Mouse (Mus musculus): ENCODE data around the gene Them5. TPM values are rescaled to one million over a fixed set of nuclear protein-coding genes. Genes with fewer than 3 reads are reported as not detected.

Them5 gene
- polyA plus RNA-seq, 1 experiment from 2014 or later, result 0.16 TPM

GRCm38 (mm10) chr3:94372038-94372437 is 30.1 kb downstream of the Them5 start:
- 0 out of 2 replicates have a peak overlapping the region, but pooled peaks have one; percentile 31 for H3K27ac ChIP-seq
- ATAC-seq (replicated peaks; ENCODE audit: insufficient number of reproducible peaks, insufficient read depth, low FRiP score, low read depth), result no peak

GRCm38 (mm10) chr3:94372641-94373040 is 30.7 kb downstream of the Them5 start, which contains the start of gene Rorc:
TSS of gene Rorc (plus strand) at chr3:94372794.
- H3K27me3 ChIP-seq, result peaks cover 30% of the 10 kb centered on the region
- peak within 1 kb of the TSS; percentile 48 for H3K4me3 ChIP-seq
- peak within 1 kb of the TSS; percentile 52 for H3K9ac ChIP-seq
- no peak for ATAC-seq (replicated peaks; ENCODE audit: insufficient number of reproducible peaks, insufficient read depth, low FRiP score, low read depth)
- H3K27ac ChIP-seq, result peak within 1 kb of the TSS; percentile 31; the same call in 1 of the 2 replicates
- WGBS, result 18% methylated on average over 5 of the region's 5 CpGs
- peaks cover 31% of the 10 kb centered on the region for H3K4me1 ChIP-seq (replicated peaks)
- H3K36me3 ChIP-seq, result no peaks in the 10 kb centered on the region
- peak within 1 kb of the TSS; percentile 71 for H3K4me2 ChIP-seq
- H3K9me3 ChIP-seq (replicated peaks), result no peaks in the 10 kb centered on the region

More at GRCm38 (mm10) chr3:94372038-94372437, 30.1 kb downstream of the Them5 start:
- peak overlapping the region; percentile 29 for H3K4me3 ChIP-seq
- no peaks in the 10 kb centered on the region for H3K36me3 ChIP-seq
- no peaks in the 10 kb centered on the region for H3K9me3 ChIP-seq (replicated peaks)
- peaks cover 31% of the 10 kb centered on the region for H3K4me1 ChIP-seq (replicated peaks)
- H3K4me2 ChIP-seq, result peak overlapping the region; percentile 57
- WGBS, result 0% methylated on average over 3 of the region's 3 CpGs
- H3K9ac ChIP-seq, result no peak overlapping the region
- H3K27me3 ChIP-seq, result peaks cover 26% of the 10 kb centered on the region

- Histone ChIP-seq H3K4me2 (peak overlapping the region; percentile 71), H3K27ac (peak overlapping the region; percentile 23; the same call in 1 of the 2 replicates), H3K27me3 (peaks cover 32% of the 10 kb centered on the region), H3K4me1 (replicated peaks) (peaks cover 31% of the 10 kb centered on the region), H3K9ac (peak overlapping the region; percentile 52), H3K9me3 (replicated peaks) (no peaks in the 10 kb centered on the region), H3K4me3 (peak overlapping the region; percentile 48), H3K36me3 (no peaks in the 10 kb centered on the region)
- peak; percentile 40; the same call in 1 of the 2 replicates for ATAC-seq (replicated peaks; ENCODE audit: insufficient number of reproducible peaks, insufficient read depth, low FRiP score, low read depth)
- 5% methylated on average over 9 of the region's 10 CpGs for WGBS
Measured at GRCm38 (mm10) chr3:94373090-94373489, 31.2 kb downstream of the Them5 start.

GRCm38 (mm10) chr3:94373597-94374011 is 31.7 kb downstream of the Them5 start:
- peak overlapping the region; percentile 48 for H3K4me3 ChIP-seq
- peaks cover 31% of the 10 kb centered on the region for H3K4me1 ChIP-seq (replicated peaks)
- WGBS, result 3% methylated on average over 5 of the region's 5 CpGs
- peak overlapping the region; percentile 71 for H3K4me2 ChIP-seq
- H3K27me3 ChIP-seq, result peaks cover 37% of the 10 kb centered on the region
- H3K9me3 ChIP-seq (replicated peaks), result no peaks in the 10 kb centered on the region
- peak; percentile 58 for ATAC-seq (replicated peaks; ENCODE audit: insufficient number of reproducible peaks, insufficient read depth, low FRiP score, low read depth)
- no peak overlapping the region for H3K27ac ChIP-seq
- peak overlapping the region; percentile 52 for H3K9ac ChIP-seq
- H3K36me3 ChIP-seq, result no peaks in the 10 kb centered on the region

GRCm38 (mm10) chr3:94374636-94375035 is 32.7 kb downstream of the Them5 start:
- Histone ChIP-seq H3K9ac (no peak overlapping the region), H3K4me1 (replicated peaks) (peaks cover 31% of the 10 kb centered on the region), H3K36me3 (no peaks in the 10 kb centered on the region), H3K27me3 (peaks cover 39% of the 10 kb centered on the region), H3K4me2 (no peak overlapping the region), H3K27ac (no peak overlapping the region), H3K4me3 (no peak overlapping the region), H3K9me3 (replicated peaks) (no peaks in the 10 kb centered on the region)
- ATAC-seq (replicated peaks; ENCODE audit: insufficient number of reproducible peaks, insufficient read depth, low FRiP score, low read depth), result no peak

- H3K4me3 ChIP-seq, result no peak overlapping the region
- ATAC-seq (replicated peaks; ENCODE audit: insufficient number of reproducible peaks, insufficient read depth, low FRiP score, low read depth), result no peak
- H3K27me3 ChIP-seq, result peaks cover 39% of the 10 kb centered on the region
- no peaks in the 10 kb centered on the region for H3K9me3 ChIP-seq (replicated peaks)
- no peak overlapping the region for H3K27ac ChIP-seq
- no peak overlapping the region for H3K9ac ChIP-seq
- no peak overlapping the region for H3K4me2 ChIP-seq
- WGBS, result 67% methylated on average over 2 of the region's 2 CpGs
- no peaks in the 10 kb centered on the region for H3K36me3 ChIP-seq
- peaks cover 31% of the 10 kb centered on the region for H3K4me1 ChIP-seq (replicated peaks)
Measured at GRCm38 (mm10) chr3:94375146-94375545, 33.2 kb downstream of the Them5 start.

GRCm38 (mm10) chr3:94375861-94376260 is 34.0 kb downstream of the Them5 start:
- Histone ChIP-seq H3K4me2 (no peak overlapping the region), H3K36me3 (no peaks in the 10 kb centered on the region), H3K4me3 (no peak overlapping the region), H3K27ac (no peak overlapping the region), H3K9me3 (replicated peaks) (no peaks in the 10 kb centered on the region), H3K9ac (no peak overlapping the region), H3K27me3 (peaks cover 41% of the 10 kb centered on the region), H3K4me1 (replicated peaks) (peaks cover 31% of the 10 kb centered on the region)
- 50% methylated on average over 5 of the region's 5 CpGs for WGBS
- no peak for ATAC-seq (replicated peaks; ENCODE audit: insufficient number of reproducible peaks, insufficient read depth, low FRiP score, low read depth)

GRCm38 (mm10) chr3:94377028-94377923 is 35.4 kb downstream of the Them5 start:
- H3K27me3 ChIP-seq, result peaks cover 41% of the 10 kb centered on the region
- H3K9me3 ChIP-seq (replicated peaks), result no peaks in the 10 kb centered on the region
- no peak overlapping the region for H3K4me3 ChIP-seq
- no peak overlapping the region for H3K27ac ChIP-seq
- no peak overlapping the region for H3K9ac ChIP-seq
- H3K4me2 ChIP-seq, result no peak overlapping the region
- no peaks in the 10 kb centered on the region for H3K36me3 ChIP-seq
- ATAC-seq (replicated peaks; ENCODE audit: insufficient number of reproducible peaks, insufficient read depth, low FRiP score, low read depth), result no peak
- H3K4me1 ChIP-seq (replicated peaks), result peaks cover 21% of the 10 kb centered on the region
- 13% methylated on average over 13 of the region's 13 CpGs for WGBS

GRCm38 (mm10) chr3:94379831-94380510 is 38.1 kb downstream of the Them5 start:
- no peak for ATAC-seq (replicated peaks; ENCODE audit: insufficient number of reproducible peaks, insufficient read depth, low FRiP score, low read depth)
- H3K36me3 ChIP-seq, result no peaks in the 10 kb centered on the region
- H3K9me3 ChIP-seq (replicated peaks), result no peaks in the 10 kb centered on the region
- no peaks in the 10 kb centered on the region for H3K4me1 ChIP-seq (replicated peaks)
- no peak overlapping the region for H3K27ac ChIP-seq
- no peak overlapping the region for H3K9ac ChIP-seq
- 17% methylated on average over 9 of the region's 9 CpGs for WGBS
- no peak overlapping the region for H3K4me2 ChIP-seq
- H3K27me3 ChIP-seq, result peaks cover 34% of the 10 kb centered on the region
- no peak overlapping the region for H3K4me3 ChIP-seq

- Histone ChIP-seq H3K4me3 (no peak overlapping the region), H3K27ac (no peak overlapping the region), H3K9me3 (replicated peaks) (no peaks in the 10 kb centered on the region), H3K9ac (no peak overlapping the region), H3K27me3 (peaks cover 12% of the 10 kb centered on the region; the same call in 1 of the 2 replicates), H3K4me2 (no peak overlapping the region), H3K36me3 (no peaks in the 10 kb centered on the region), H3K4me1 (replicated peaks) (no peaks in the 10 kb centered on the region)
- ATAC-seq (replicated peaks; ENCODE audit: insufficient number of reproducible peaks, insufficient read depth, low FRiP score, low read depth), result no peak
- 59% methylated on average over 5 of the region's 5 CpGs for WGBS
Measured at GRCm38 (mm10) chr3:94382308-94382707, 40.4 kb downstream of the Them5 start.

GRCm38 (mm10) chr3:94383476-94383875 is 41.6 kb downstream of the Them5 start:
- H3K27me3 ChIP-seq, result 0 out of 2 replicates have a peak, but pooled peaks cover 5% of the 10 kb centered on the region
- no peak overlapping the region for H3K4me3 ChIP-seq
- ATAC-seq (replicated peaks; ENCODE audit: insufficient number of reproducible peaks, insufficient read depth, low FRiP score, low read depth), result no peak
- no peaks in the 10 kb centered on the region for H3K9me3 ChIP-seq (replicated peaks)
- no peak overlapping the region for H3K4me2 ChIP-seq
- no peak overlapping the region for H3K27ac ChIP-seq
- 58% methylated on average over 3 of the region's 3 CpGs for WGBS
- no peaks in the 10 kb centered on the region for H3K4me1 ChIP-seq (replicated peaks)
- no peak overlapping the region for H3K9ac ChIP-seq
- no peaks in the 10 kb centered on the region for H3K36me3 ChIP-seq
